Mouse (Mus musculus): ENCODE measurements around the gene Mbd3. TPM values are rescaled to one million over a fixed set of nuclear protein-coding genes. Genes with fewer than 3 reads are reported as not detected.

Gene Mbd3
- polyA plus RNA-seq, 1 experiment from 2014 or later: 90.6 TPM

DNA sequence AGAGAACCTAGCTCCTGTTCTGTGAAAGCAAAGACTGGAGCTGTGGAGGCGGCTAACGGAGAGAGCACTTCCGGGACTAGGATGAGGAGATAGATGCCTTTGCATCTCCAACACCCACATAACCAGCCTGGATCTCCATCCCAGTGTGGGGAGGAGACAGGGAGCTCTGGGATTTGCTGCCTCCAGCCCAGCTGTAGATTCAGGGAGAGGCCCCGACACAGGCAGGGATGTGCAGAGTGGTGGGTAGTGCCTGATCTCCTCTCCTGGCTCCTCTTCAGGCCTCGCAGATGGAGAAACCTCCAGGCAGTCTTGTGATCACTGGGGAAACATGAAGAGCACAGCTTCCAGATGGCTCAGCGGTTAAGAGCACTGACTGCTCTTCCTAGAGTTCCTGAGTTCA lies 26.6 kb downstream of the Mbd3 start:
- no peaks in the 10 kb centered on the region for H3K9me3 ChIP-seq (ENCODE audit: low read length)
- no peak for DNase-seq (ENCODE audit: low spot score)
- H3K4me3 ChIP-seq (ENCODE audit: low read depth, low read length): no peak overlapping the region
- no peaks in the 10 kb centered on the region for H3K27me3 ChIP-seq (replicated peaks; ENCODE audit: insufficient read depth, low read length)
- H3K27ac ChIP-seq (ENCODE audit: low read length): no peak overlapping the region
- H3K36me3 ChIP-seq (ENCODE audit: insufficient read depth, low read length): no peaks in the 10 kb centered on the region
- WGBS: 82% methylated on average over 6 of the region's 6 CpGs
- no peaks in the 10 kb centered on the region for H3K4me1 ChIP-seq (ENCODE audit: insufficient read depth, low read depth, low read length)
- no peak overlapping the region for H3K4me2 ChIP-seq (replicated peaks; ENCODE audit: low read depth, low read length)
- no peak for ATAC-seq
- no peak for TF ChIP-seq EP300 (IDR thresholded peaks at IDR 0.05)
- TF ChIP-seq CTCF (IDR thresholded peaks at IDR 0.05): no peak
- no peak overlapping the region for H3K9ac ChIP-seq (replicated peaks; ENCODE audit: low read depth)

DNA sequence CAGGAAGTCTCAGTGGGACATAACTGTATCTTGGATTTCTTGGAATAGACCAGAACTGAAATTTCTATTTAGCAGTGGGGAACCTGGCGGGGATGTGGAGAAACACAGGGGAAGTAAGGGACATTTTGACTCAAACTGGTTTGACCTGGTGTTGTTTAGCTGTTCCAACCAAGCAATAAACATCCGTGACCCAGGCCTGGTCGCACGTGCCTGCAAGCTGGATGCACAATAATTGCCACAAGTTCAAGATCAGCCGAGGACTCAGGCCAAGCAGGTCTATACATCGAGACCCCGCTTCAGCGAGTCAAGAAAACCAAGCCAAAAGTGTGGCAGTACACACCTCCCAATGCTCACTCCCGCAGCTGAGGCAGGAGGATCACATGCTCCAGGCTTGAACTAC lies 27.4 kb downstream of the Mbd3 start:
- Histone ChIP-seq H3K4me3 (ENCODE audit: low read depth, low read length) (no peak overlapping the region), H3K9ac (replicated peaks; ENCODE audit: low read depth) (no peak overlapping the region), H3K36me3 (ENCODE audit: insufficient read depth, low read length) (no peaks in the 10 kb centered on the region), H3K4me2 (replicated peaks; ENCODE audit: low read depth, low read length) (no peak overlapping the region), H3K4me1 (ENCODE audit: insufficient read depth, low read depth, low read length) (no peaks in the 10 kb centered on the region), H3K9me3 (ENCODE audit: low read length) (no peaks in the 10 kb centered on the region), H3K27me3 (replicated peaks; ENCODE audit: insufficient read depth, low read length) (no peaks in the 10 kb centered on the region), H3K27ac (ENCODE audit: low read length) (no peak overlapping the region)
- DNase-seq (ENCODE audit: low spot score) (no peak), ATAC-seq (no peak)
- WGBS: 54% methylated on average over 9 of the region's 9 CpGs
- TF ChIP-seq CTCF (IDR thresholded peaks at IDR 0.05): no peak
- TF ChIP-seq EP300 (IDR thresholded peaks at IDR 0.05): no peak

DNA sequence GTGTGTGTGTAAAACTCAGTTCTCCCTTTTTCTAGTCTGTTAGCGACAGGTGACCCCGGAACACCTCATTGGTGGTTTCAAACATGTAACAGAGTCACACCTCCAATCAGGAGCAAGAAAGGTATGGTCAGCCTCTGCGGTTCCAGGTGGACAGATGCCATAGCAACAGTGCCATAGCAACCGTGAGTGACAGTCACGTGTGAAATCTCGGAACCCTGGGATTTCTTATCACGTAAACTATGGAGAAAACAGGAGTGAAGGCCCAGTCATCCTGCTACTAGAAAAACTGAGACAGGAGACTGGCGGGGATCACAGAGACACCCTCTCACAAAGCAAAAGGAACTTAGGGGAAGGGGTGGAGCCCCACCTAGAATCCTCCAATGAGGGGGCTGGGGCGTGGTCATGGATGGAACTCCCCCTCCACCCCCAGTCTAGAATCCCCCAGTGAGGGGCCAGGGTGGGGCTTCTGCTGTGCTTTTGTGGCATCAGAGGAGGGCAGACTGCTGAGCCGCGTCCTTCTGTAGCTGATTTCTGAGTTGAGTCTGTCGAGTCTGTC lies 27.9 kb downstream of the Mbd3 start:
- H3K4me3 ChIP-seq (ENCODE audit: low read depth, low read length): no peak overlapping the region
- H3K4me1 ChIP-seq (ENCODE audit: insufficient read depth, low read depth, low read length): no peaks in the 10 kb centered on the region
- no peak overlapping the region for H3K9ac ChIP-seq (replicated peaks; ENCODE audit: low read depth)
- TF ChIP-seq CTCF (IDR thresholded peaks at IDR 0.05): no peak
- no peak for TF ChIP-seq EP300 (IDR thresholded peaks at IDR 0.05)
- no peak overlapping the region for H3K27ac ChIP-seq (ENCODE audit: low read length)
- H3K4me2 ChIP-seq (replicated peaks; ENCODE audit: low read depth, low read length): no peak overlapping the region
- H3K9me3 ChIP-seq (ENCODE audit: low read length): no peaks in the 10 kb centered on the region
- peak; percentile 84 for ATAC-seq
- WGBS: 9% methylated on average over 12 of the region's 12 CpGs
- peak; percentile 80 for DNase-seq (ENCODE audit: low spot score)
- H3K36me3 ChIP-seq (ENCODE audit: insufficient read depth, low read length): no peaks in the 10 kb centered on the region
- no peaks in the 10 kb centered on the region for H3K27me3 ChIP-seq (replicated peaks; ENCODE audit: insufficient read depth, low read length)

DNA sequence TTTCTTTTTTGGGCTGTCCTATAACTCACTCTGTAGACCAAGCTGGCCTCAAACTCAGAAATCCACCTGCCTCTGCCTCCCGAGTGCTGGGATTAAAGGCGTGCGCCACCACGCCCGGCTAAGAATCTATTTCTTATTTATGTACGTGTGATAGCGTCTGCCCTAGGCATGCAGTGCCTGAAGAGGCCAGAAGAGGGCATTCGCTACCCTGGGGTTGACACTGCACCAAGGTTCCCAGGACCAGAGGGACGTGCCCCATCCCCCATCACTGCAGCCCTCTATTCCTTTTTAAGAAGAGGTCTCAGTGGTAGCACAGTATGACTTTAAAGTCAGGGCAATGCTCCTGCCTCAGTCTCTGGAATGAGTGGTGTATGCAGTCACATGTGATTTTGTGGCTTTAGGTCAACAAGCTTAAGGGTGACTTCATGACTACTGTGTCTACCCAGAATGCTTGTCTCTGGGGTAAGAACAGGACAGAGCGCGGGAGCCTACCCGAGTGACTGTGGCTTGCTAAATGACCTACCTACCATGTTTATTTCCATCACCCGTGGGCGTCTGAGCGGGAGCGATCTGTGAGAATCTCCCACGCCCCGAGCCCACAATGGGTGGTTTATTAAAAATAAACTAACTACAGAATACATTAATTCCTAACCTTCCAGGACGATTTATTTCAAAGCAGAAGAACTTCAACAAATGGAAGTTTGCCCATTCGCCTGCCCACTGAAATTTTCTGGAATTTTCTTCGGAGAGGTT lies 29.2 kb downstream of the Mbd3 start:
- ATAC-seq (no peak), DNase-seq (ENCODE audit: low spot score) (no peak)
- Histone ChIP-seq H3K9ac (replicated peaks; ENCODE audit: low read depth) (no peak overlapping the region), H3K27me3 (replicated peaks; ENCODE audit: insufficient read depth, low read length) (no peaks in the 10 kb centered on the region), H3K9me3 (ENCODE audit: low read length) (no peaks in the 10 kb centered on the region), H3K4me3 (ENCODE audit: low read depth, low read length) (no peak overlapping the region), H3K4me2 (replicated peaks; ENCODE audit: low read depth, low read length) (no peak overlapping the region), H3K36me3 (ENCODE audit: insufficient read depth, low read length) (no peaks in the 10 kb centered on the region), H3K4me1 (ENCODE audit: insufficient read depth, low read depth, low read length) (no peaks in the 10 kb centered on the region), H3K27ac (ENCODE audit: low read length) (no peak overlapping the region)
- TF ChIP-seq CTCF (IDR thresholded peaks at IDR 0.05) (peak; percentile 40), EP300 (IDR thresholded peaks at IDR 0.05) (no peak)
- 73% methylated on average over 21 of the region's 21 CpGs for WGBS

DNA sequence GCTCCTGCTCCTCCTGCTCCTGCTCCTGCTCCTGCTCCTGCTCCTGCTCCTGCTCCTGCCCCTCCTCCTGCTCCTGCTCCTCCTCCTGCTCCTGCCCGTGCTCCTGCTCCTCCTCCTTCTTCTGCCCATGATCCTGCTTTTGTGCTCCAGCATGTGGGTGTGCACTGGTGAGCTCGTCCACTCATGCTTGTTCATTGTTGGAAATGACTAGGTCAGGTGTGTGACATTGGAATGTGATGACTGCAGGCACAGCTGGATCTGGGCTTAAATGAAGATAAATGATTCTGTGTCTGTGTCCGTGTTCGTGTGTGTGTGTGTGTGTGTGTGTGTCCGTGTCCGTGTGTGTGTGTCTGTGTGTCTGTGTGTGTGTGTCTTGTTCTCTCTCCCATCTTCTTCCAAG lies 31.0 kb downstream of the Mbd3 start:
- DNase-seq (ENCODE audit: low spot score) (no peak), ATAC-seq (no peak)
- H3K4me2 ChIP-seq (replicated peaks; ENCODE audit: low read depth, low read length): no peak overlapping the region
- no peak overlapping the region for H3K4me3 ChIP-seq (ENCODE audit: low read depth, low read length)
- TF ChIP-seq EP300 (IDR thresholded peaks at IDR 0.05): no peak
- no peak for TF ChIP-seq CTCF (IDR thresholded peaks at IDR 0.05)
- H3K9me3 ChIP-seq (ENCODE audit: low read length): no peaks in the 10 kb centered on the region
- H3K9ac ChIP-seq (replicated peaks; ENCODE audit: low read depth): no peak overlapping the region
- H3K36me3 ChIP-seq (ENCODE audit: insufficient read depth, low read length): no peaks in the 10 kb centered on the region
- 84% methylated on average over 6 of the region's 6 CpGs for WGBS
- H3K4me1 ChIP-seq (ENCODE audit: insufficient read depth, low read depth, low read length): no peaks in the 10 kb centered on the region
- H3K27me3 ChIP-seq (replicated peaks; ENCODE audit: insufficient read depth, low read length): no peaks in the 10 kb centered on the region
- no peak overlapping the region for H3K27ac ChIP-seq (ENCODE audit: low read length)

DNA sequence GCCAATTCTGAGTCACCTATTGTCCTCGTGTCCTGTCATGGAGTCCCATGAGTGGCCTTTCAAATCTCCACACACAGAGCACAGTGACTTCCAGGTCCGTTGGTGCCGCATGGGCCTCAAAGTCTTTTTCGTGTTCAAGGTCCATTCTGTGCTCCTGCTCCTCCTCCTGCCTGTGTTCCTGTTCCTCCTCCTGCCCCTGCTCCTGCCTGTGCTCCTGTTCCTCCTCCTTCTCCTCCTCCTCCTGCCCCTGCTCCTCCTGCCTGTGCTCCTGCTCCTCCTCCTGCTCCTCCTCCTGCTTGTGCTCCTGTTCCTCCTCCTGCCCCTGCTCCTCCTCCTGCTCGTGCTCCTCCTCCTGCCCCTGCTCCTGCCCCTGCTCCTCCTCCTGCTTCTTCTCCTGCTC lies 31.4 kb downstream of the Mbd3 start:
- WGBS: 37% methylated on average over 5 of the region's 5 CpGs
- no peak overlapping the region for H3K9ac ChIP-seq (replicated peaks; ENCODE audit: low read depth)

More for the DNA sequence above, 31.4 kb downstream of the Mbd3 start:
- ATAC-seq (no peak), DNase-seq (ENCODE audit: low spot score) (no peak)
- no peaks in the 10 kb centered on the region for H3K36me3 ChIP-seq (ENCODE audit: insufficient read depth, low read length)
- no peak overlapping the region for H3K27ac ChIP-seq (ENCODE audit: low read length)
- TF ChIP-seq EP300 (IDR thresholded peaks at IDR 0.05): no peak
- no peak for TF ChIP-seq CTCF (IDR thresholded peaks at IDR 0.05)
- H3K4me1 ChIP-seq (ENCODE audit: insufficient read depth, low read depth, low read length): no peaks in the 10 kb centered on the region
- no peak overlapping the region for H3K4me3 ChIP-seq (ENCODE audit: low read depth, low read length)
- no peaks in the 10 kb centered on the region for H3K9me3 ChIP-seq (ENCODE audit: low read length)
- no peak overlapping the region for H3K4me2 ChIP-seq (replicated peaks; ENCODE audit: low read depth, low read length)
- H3K27me3 ChIP-seq (replicated peaks; ENCODE audit: insufficient read depth, low read length): no peaks in the 10 kb centered on the region
